Mouse (Mus musculus) heart, postnatal 25 days (tissue): ENCODE data around the gene Zranb1. TPM values are rescaled to one million over a fixed set of nuclear protein-coding genes. Genes with fewer than 3 reads are reported as not detected.

Experiments used
- DNase-seq: peaks from one replicate; pipeline ENCODE4 v3.0.0; 2022; ENCODE audit warnings: low spot score
- intact Hi-C: fragments of 180-260 bp; cut with DNase I; formaldehyde crosslinking; loops from one replicate; pipeline ENCODE4 v1.15.1; 2025
- total RNA-seq, 2 experiments: library from RNA; stranded (reverse); gene quantifications; 2 replicates each; pipeline ENCODE4 v1.2.3; 2021

The Zranb1 gene
- total RNA-seq, 2 experiments from 2014 or later = 28.4 to 34.8 TPM

DNA sequence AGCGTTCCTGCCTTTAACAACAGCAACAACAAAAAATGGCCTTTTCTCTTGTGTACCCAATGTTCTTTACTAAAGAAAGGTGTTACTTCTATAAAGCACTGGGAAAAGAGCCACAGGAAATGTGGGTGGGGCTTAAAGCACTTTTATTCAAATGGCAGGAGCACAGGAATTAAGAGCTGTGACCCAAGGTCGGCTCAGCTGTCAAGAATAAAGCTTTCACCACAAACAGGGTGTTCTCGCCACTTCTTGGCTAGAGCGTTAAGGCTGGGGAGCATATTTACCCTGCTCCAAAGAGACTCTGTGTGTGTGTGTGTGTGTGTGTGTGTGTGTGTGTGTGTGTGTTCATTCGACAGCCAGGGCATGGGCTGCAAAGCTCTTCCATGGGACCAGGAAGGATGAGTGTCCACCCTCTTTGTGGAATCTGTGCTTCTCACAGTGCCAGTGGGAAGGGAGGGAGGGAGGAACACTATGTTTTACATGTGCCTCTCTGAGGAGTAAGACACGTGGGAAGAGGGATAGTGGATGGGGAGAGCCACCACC, 88.6 kb downstream of the Zranb1 start:
- no peak for DNase-seq
- intact Hi-C loops = no loop called here

DNA sequence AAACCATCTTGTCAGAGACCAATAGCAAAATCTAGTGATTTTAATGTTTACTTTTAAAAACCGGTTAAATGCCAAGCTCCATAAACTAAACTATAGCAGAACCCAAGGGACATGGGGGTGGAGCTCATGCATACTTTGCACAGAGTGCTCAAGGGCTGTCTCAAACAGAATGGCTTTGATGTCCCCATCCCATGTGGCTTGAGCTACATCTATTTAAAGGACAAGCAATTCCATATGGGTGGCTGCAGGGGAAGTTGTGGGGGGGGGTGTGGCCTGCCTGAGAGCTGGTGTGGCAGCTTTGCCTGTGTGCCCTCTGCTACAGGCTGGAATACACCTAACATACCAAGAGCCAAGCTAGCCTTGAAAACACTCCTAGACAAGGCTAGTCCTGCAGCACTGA, 93.8 kb downstream of the Zranb1 start:
- no peak for DNase-seq
- intact Hi-C loops = no loop called here

DNA sequence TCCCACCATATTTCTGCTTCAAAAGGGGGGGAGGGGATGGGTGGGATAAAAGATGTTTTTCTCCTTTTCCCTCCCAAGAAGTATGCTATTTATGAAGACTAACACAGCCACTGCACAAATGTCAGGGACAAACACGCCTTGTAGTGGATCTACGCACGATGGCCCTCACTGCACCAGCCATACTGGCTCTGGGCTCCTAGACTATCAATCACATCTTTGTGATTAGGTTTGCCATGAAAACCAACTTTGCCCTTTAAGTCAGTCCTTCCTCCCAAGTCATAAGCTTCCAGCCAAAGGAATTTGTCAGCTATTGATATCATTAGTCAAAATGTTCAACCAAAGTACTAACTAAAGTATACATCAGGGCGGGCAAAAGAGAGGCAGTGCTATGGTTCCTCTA, 97.0 kb downstream of the Zranb1 start:
- intact Hi-C loops = no loop called here

DNA sequence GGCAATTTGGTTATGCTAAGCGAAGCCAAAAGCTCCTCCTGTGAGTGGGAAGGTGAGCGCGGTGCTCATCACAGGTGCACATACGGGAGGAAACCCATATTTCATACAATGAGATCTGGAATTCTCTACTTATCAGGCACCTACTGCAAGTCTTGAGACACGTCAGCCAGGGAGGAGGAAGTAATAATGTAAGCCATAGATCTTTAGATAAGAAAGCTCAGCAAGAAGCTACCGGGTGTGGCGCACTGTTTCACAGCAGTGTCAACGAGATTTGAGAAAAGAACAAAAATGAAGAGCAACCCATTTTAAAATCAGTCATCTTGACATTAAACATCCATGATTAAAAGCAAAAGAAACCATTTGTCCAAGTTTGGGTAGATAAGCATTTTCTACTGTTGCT, 98.1 kb downstream of the Zranb1 start:
- intact Hi-C loops = no loop called here
- no peak for DNase-seq

More for the DNA sequence above, 97.0 kb downstream of the Zranb1 start:
- no peak for DNase-seq

DNA sequence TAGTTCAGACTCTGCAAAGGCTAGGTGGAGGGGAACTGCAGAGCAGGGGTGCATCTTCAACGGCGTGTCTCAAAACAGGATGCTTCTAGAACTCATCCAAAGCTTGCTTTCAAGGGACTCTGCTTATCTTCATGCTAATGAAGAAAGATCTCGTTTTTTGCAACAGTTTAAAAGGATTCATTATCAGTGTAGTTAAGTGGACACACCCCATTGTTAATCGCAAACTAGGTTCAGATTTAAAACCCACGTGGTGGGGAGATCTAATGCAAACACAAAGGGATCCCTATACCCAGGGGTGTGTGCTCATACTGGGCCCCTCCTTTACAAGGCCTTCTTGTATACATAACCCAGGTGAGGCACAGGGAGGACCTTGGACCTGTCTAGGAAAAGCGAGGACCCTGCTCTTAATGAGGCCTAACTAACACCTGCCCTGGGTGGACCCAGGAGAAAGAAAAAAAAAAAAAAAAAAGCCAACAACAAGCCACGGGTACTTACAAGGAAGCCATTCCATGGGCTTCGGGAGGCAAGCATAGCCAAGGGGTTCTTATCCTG, 98.6 kb downstream of the Zranb1 start:
- intact Hi-C loops = loop anchor here (5.0 to 10.0 kb wide), 2 partner anchors 525 to 608 kb away; partner anchors contain the start of gene Edrf1
- DNase-seq = no peak

DNA sequence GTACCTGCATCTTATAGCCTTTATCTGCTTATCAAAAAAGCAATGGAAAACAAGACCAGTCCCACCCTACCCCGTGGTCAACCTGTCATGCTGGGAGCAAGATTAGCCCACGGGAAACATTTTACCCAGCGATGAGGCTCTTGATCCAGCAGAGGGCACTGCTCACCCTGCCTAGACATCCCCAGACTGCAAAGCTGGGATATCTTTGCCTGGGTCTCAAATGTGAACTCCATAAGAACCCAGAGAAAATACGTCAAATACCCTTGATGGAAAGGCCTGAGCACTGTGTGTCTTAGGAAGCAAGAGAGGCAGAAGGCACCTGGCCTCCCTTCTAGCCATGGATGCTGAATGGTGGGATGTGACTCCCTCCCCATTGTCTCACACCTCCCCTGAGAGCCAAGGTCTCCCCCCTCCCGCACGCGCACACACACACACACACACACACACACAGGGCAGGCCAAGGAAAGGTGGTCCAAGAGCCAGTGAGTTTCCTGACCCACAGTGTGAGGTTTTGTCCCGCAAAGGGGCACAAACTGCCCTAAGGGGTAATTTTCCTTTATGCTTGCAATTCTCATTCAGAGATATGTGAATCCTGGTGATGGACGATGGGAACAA, 101.8 kb downstream of the Zranb1 start:
- DNase-seq = no peak
- intact Hi-C loops = loop anchor here (2.0 to 10.0 kb wide), 5 partner anchors 34 to 605 kb away; partner anchors contain the start of gene Edrf1

DNA sequence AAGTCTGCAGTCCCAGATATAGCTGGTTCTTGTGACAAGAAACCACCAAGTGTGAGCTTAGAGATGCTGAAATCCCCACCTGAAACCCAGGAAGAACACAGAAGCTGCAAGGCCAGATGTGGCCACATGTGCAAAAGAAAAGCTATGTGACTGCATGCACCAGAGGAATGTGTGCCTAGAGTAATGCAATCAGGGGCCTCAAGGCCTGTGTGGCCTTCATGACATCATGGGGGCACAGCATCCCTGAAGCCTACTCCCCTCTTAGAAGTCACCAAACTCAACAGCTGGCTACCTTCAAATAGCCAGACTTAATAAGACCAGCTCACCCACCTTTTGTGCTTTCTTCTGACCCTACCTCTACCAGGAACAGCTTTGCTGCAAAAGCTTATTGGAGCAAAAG, 105.0 kb downstream of the Zranb1 start:
- intact Hi-C loops = loop anchor here (1.0 to 10.0 kb wide), 2 partner anchors 88 to 519 kb away; partner anchors contain the start of gene Ctbp2
- DNase-seq = no peak

Other genes starting within 250 kb of the Zranb1 start
- 10 to 100 TPM; 25.8 to 26.8 TPM for gene Fam53b, start 117.3 kb upstream of the Zranb1 start, total RNA-seq
- gene Eef1akmt2, start 78.5 kb upstream of the Zranb1 start, total RNA-seq = 1 to 10 TPM; 9.6 to 9.8 TPM
- gene Abraxas2, start 71.9 kb upstream of the Zranb1 start, total RNA-seq = 10 to 100 TPM; 21.0 to 21.4 TPM
- 1 to 10 TPM; 1.7 to 1.8 TPM for gene Fgfr2, start 192.2 kb downstream of the Zranb1 start, total RNA-seq
- 10 to 100 TPM; 24.8 to 36.1 TPM for gene Ctbp2, start 193.2 kb downstream of the Zranb1 start, total RNA-seq